Mouse (Mus musculus) thymus, postnatal 36 days (tissue): ENCODE data around the gene Midn.

Experiments
- DNase-seq, 2 experiments: peaks; one replicate each; pipeline ENCODE4 v3.0.0; 2022; ENCODE audit warnings: mixed read lengths in 2 of 2

Gene Midn

DNA sequence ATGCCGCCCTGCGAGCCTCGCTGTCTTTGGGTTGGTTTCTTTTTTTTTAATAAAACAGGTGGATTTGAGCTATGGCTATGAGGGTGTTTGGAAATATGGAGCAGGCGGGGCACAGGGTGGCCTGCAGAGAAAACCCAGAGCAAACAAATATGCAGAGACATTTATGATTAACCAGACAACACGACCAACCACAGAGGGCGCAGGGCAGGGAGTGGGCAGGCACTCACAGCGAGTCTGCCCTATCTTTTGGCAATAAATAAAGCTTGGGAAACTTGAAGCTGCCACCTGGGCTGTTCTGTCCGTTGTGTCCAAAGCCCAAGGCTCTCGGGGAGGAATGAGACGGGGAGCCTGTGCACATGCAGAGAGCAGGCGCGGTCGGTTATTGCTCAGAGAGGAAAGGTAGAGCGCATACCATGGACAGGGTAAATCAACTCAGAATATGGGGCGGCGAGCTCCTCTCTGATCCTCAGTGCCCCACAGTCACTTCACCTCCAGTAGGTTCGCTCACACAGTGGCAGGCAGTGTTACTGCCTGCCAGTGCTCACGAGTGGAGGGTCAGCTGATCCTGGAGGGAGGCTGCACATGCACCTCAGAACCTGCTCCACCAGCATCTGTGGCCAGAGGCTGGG lies 17.6 kb upstream of the Midn start:
- no peak for DNase-seq

DNA sequence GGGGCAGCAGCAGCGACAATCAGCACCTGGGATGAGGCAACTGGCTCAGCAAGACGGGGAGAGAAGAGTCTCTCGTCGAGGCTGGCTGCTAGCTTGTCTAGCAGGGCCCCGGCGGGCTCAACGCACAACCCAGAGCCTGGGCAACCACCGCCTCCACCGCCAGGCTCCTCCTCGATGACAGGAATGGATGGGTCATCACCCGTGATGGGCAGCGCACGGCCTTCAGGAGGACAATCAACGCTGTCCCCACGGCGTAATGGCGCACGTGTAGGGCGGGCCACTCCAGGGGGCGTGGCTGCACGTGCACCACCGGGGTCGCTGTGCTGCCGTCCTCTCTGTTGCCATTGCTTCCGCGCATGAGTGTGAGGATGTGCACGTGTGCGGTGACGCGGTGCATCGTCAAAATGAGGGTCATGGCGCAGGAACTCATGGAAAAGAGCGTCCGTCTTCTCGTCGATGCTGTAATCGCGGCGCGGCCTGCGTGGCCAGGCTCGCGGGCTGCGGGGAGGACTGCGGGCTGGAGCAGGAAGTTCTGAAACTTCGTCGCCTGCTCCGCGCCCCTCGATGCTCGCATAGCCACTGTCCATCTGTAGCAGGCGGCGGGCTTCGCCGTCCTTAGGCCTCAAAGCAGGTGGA lies 16.6 kb upstream of the Midn start:
- DNase-seq = peak in 1 of 2 experiments; percentile 28

DNA sequence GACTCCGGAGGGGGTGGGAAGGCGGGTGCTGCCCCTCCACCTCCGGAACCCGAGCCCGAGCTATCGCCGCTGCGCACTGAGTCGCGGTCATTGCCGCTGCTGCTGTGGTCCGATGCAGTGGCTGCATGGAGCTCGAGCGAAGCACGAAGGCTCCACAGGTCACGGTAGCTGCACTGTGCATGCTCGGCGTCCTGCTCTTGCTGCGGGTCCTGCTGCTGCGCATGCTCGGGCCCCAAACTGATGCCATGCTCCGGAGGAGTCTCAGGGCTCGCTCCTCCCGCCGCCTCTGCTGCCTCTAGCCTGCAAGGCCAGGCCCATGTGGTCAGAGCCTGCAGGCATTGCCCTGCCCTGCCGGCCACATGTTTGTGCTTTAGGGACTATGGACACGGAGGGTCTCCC lies 16.1 kb upstream of the Midn start:
- no peak for DNase-seq

DNA sequence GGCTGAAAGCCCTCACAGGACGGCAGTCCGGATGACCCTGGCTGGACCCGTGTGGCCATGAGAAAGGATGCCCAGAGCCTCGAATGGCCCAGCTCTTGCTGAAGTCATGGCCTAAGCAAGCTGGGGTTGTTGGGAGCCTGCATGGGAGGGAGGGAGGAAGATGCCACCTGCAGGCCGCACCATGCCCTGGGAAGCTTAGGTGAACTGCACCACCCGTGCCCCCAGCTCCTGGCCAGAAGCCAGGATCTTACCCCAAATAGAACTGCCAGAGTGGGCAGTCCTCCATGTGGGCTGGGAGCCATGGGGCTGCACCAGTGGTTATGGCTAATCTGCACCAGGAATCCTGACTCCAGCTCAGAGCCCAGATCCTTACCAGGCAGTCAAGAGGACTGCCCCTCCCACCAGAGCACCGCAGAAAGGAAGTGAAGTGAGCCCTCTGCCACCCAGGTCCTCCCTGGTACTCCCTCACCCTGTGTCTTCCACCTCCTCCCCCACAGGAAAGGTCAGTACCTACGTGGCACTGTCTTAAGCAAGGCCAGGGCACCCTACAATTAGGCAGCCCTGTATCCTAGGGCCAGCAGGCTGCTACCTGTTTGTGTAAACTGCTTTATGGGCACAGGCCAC lies 14.7 kb upstream of the Midn start:
- DNase-seq = peak in 1 of 2 experiments; percentile 47

DNA sequence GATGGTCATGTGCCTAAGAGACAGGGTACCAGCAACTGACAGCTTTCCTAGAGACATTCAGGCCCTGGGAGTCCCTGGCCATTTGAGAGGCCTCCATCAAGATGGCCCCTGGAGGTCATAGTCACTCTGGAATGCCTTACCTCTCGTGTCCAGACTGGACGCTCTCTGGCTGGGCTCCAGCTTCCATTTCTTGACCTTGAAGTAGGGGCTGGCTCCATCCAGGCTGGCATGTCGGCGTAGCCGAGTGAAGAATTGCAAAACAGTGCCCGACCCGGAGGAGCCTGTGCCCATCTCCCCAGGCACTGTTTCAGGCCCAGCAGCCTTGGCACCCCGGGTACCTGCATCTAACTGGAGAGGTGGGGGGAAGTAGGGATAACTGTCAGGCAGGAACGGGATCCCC lies 13.7 kb upstream of the Midn start:
- DNase-seq = no peak

DNA sequence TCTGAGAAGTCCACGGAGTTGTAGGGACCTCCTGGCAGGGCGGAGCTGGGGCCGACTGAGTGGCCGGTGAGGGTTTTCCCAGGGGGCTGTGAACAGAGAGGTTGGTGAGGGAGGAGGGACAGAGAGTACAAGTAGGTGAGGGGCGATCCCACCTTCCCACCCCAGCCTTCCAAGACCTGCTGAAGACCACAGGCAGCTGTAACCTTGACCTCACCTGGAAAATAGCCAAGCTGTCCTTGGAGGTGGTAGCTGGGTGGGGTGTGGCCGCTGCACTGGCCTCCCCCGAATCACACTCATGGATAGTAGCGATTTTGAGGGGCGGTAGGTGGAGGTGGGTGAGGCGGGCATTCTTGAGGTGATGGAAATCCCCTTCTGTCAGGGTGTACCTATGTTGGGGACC lies 12.9 kb upstream of the Midn start:
- no peak for DNase-seq

DNA sequence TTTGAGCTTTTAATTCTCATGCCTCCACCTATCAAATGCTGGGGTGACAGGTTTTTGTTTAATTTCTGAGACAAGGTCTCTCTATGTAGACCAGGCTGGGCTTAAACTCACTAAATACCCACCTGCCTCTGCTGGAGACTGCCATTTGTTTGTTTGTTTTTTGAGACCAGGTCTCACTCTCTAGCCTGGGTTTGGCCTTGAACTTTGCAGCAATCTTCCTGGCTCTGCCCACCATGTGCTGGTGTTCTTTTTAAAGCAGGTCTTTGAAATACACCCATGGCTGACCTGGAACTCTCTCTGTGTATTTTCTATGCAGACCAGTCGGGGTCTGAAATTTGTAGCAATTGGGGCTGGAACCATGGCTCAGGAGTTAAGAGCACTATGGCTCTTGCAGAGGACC lies 12.4 kb upstream of the Midn start:
- no peak for DNase-seq

DNA sequence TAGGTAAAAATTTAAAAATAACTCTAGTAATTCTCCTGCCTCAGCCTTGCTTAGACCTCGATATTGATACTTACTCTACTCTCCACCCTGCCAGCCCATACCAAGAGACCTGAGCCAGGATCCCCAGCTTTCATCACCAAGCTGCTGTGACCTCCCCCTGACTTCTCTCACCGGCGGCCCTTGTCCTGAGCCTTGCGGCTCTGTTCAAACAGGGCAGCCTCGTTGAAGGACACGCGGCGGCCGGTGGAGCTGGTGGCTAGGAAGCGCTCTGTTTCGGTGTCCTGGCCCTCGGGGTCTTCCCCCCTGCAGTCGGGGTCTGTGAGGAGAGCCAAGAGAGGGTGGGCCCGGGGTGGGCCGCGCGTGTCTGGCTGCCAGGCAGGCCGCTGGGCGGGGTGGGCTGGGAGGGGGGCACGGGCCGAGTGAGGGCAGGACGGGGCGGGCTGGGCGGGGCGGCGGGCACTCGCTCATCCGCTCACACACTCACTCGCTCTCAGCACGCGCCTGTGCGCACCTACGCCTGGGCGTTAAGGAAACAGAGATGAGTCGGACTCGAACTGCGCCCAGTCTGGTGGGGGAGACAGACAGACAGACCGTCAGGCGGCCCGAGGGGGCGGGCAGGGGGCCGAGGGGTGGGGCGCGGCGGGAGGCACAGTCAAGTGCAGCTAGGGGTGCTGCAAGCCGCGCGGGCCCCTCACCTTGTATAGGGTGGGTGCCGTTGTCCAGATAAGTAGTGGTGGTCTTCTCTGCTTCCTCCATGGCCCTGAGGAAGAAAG lies 11.7 kb upstream of the Midn start:
- peak in 1 of 2 experiments; percentile 26 for DNase-seq

DNA sequence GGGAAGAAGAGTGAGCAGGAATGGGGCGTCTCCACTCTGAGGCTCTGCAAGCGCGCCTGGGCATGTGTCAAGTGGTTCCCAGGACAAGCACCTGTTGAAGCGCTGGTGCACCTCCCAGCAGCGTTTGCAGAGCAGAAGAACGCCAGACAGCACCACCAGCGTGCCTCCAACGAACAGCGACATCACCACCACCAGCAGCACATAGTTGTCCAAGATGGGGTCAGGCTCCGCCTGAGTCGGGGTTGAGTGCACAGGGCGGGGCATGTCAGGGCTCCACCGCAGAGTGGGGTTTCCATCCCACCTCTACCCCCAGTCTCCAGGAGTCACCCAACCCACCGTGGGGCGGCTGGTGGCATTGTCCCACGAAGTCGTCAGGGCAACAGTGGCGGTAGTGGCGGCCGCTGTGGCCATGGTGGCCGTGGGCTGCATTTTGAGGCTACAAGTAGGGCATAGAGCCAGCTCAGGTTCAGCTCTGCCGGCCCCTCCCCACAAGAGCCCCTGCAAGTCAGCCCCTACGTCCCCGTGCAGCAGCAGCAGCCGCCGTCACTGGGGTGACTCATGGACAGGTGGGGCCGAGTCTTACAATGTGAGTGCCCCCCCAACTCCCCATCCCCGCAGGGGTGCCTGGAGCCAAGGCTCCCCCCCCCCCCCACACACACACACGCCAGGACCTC lies 11.0 kb upstream of the Midn start:
- peak in 1 of 2 experiments; percentile 52 for DNase-seq

DNA sequence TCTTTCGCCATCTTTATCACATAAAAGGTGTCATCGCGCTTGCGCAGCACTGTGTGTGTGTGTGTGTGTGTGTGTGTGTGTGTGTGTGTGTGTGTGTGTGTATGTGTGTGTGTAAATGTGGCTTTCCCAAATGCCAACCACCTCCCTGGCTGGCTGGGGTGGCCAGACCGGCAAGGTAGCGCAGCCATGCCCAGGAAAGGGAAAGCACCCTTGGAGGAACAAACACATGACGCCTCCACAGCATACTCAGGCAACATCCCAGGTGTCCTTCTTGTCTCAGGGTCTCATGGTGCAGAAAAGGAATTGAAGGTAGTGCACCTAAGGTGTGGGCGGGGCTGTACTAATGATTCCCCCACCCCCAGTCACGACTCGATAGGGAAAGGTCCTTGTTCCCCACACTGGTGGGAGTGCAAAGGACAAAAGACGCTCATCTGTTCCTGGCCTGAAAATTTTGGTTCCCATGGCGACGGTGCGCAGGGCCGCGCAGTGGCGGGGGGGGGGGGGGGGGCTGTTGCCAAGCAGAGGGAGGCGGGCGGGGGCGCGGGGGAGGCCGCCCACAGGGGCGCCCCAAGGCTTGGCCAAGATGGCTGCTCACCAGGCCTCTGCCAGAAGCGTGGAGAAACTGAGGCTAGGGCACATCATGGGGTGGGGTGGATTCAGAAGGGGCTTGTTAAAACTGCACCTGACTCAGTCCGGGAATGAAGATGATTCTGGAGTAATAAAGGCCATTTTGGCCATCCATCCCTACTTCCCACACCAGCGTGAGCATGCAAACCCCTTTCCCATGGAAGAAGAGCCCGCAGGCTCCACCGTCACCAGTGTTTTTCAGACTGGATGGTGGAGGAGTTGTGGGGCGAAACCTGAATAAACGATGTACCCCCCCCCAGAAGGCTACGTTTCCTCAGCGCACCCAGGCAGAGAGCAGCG lies 10.2 kb upstream of the Midn start:
- peak in 1 of 2 experiments; percentile 32 for DNase-seq

DNA sequence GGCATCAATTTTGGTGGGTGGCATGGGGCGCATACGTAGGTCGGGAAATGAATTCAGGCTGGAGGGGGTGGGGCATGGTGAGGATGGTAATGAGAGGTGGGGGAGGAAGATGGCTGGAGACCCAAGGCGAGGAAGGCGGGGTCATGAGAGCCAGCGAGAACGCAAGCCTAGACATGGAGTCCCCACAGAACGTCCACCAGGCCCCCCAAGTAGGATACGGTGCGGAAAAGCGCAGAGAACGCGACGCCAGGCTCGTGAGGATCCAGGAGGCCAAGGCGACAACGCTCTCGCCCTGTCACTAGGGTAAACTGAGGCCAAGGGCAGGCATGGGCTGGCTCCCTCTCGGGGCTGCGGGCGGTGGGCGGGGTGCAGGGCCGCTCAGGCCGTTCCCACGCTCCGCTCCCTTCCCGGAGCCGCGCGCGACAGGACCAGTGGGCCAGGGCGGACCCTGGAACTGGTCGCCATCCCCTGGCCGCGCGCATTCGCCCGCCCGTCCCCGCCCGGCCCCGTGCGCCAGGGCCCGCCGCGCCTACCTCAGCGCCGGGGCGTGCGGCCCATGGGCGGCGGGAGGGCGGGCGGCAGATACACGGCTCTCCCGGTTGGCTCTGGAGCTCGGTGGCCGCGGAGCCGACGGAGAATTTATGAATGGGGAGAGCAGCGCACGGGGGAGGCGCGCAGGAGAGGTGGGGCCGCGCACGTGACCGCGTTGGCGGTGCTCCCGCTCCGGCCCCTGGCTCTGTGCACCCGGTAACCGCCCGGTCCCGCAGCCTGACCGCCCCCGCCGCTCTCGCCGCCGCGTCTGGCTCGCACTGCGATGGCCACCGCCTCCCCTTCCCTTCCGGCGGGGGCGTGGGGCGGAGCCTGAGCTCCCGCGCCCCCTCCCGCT lies 9.3 kb upstream of the Midn start, which contains the start of gene Atp5d:
Atp5d (plus strand) TSS at position 80 of the 886 bp plus-strand sequence.
- peak; percentile 65 to 73 for DNase-seq

DNA sequence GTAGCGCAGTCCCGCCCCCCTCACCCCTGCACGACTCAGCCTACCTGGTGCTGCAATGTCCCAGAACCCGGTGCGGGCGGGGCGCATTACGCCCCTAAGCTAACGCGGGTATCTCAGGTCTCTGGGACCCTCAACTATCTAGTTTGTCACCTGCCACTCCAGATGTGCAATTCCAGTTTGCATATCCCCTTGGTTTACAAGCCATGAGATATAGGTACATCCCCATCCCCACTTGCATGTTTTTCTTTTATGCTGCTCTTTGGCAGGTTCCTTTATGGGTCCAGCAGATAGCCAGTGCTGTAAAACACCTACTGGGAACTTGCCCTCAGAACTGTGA lies 8.7 kb upstream of the Midn start:
- no peak for DNase-seq

DNA sequence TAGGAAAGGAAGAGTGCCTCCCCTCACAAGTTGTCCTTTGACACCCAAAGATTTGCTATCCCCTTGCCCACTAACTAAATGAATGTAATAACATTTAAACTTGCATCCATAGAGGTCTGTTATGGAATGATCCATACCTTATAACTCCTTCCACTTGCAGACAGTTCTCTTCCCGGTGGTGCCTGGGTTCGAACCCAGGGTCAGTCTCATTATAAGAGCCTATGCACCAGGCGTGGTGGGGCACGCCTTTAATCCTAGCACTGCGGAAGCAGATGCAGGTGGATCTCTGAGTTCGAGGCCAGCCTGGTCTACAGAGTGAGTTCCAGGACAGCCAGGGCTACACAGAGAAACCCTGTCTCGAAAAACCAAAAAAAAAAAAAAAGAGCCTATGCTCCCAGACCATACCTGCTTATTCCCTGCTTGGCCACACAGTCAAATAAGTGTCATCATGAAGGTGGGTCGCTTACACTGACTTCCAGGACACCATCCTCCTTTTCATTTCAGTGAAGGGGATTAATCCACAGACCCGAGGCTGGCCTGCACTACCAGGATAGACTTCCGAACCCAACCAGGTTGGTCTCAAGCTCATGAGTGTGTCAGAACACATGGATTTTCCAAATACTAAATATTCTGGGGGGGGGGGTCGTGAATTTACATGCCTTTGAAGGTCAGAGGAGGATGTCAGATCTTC lies 8.0 kb upstream of the Midn start:
- DNase-seq = no peak

DNA sequence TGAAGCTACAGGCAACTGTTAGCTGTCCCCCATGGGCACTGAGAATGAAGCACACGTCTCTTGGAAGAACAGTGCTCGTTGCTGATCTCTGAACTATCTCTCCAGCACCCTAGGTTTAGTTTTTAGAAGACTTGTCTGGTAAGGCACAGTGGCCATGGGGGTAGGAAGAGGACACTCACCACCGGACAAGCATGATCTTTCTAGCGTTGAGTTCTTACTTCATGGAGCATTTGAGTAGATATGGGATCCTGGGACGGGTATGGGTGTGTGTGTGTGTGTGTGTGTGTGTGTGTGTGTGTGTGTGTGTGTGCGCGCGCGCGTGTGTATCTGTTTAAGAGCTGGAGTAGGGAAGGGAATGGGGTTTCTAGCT lies 7.4 kb upstream of the Midn start, which contains the start of gene Cbarp:
Cbarp (minus strand) TSS at position 170 of the 370 bp plus-strand sequence.
- DNase-seq = no peak

DNA sequence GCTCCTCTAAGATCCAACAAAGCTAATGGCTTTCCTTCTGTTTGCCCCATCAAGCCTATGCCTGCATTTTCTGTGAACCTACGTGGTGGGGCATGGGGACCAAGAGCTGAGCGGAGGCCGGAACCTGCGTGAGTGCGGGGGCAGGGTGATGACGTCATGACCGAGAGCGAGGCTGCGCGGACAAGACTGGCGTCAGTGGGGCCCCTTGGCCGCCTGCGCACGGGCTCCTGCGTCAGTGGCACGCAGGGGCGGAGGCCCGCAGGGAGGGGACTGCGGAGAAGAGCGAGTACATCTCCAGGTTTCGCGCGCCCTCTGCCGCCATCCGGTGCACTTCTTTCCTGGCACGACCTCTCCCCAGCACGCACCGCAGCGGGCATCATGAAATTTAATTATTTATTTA lies 6.8 kb upstream of the Midn start:
- peak; percentile 94 to 98 for DNase-seq

DNA sequence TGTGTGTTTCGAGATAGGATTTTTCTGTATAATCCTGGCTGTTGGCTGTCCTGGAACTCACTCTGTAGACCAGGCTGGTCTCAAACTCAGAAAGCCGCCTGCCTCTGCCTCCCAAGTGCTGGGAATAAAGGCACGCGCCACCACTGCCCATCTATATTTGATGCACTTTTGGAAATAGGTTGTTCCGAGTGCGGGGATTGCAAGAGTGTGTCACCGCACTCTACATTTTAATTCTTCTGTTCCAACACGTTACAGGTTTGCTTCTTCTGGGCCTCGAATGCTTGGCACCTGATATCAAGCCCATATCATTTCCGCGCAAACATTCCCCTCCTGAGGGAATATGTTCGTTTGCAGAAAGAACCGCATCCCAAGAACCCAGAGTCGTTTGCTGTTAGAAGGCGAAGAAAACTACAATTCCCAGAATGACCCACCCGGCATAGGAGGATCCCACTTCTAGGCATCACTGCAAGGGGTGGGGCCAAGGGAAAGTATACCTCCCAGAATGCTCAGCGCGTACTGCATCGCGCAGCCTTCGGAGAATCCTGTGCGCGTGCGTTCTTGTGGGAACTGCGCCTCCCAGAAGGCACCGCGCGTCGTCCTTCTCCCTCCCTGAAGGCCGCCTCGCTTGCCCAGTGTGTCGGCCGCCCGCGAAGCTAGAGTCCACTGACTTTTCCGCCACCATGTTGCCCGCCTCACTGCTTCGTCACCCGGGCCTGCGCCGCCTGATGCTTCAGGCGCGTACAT lies 6.1 kb upstream of the Midn start:
- DNase-seq = peak; percentile 86 to 93

DNA sequence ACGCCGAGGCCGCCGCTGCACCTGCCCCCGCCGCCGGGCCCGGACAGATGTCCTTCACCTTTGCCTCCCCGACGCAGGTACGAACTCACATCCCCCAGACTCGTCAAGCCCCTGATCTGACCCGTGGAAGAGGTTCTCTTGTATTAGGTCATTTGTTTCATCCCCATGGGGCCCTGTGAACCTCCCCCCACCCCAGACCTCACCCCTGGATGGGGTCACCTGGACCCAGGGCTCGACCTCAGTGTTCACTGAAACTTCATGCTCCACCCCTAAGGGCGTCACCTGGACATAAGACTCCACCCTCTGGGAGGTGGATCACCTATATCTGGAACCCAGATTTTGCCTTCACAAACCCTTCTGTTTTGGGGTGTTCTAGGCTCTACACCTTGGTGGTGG lies 5.5 kb upstream of the Midn start:
- no peak for DNase-seq

DNA sequence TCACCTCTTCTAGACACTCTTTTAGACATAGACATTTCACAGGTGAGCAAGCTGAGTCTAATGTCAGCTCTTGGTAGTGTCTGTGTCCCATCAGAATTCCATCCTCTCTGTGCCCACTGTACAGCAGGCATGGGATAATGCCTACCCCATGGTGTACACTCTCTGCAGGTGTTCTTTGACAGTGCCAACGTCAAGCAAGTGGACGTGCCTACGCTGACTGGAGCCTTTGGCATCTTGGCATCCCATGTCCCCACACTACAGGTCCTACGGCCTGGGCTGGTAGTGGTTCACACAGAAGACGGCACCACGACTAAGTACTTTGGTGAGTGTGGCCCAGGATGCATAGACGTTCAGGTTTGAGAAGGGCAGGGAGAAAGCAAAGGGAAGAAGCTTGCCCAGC lies 4.4 kb upstream of the Midn start:
- no peak for DNase-seq

DNA sequence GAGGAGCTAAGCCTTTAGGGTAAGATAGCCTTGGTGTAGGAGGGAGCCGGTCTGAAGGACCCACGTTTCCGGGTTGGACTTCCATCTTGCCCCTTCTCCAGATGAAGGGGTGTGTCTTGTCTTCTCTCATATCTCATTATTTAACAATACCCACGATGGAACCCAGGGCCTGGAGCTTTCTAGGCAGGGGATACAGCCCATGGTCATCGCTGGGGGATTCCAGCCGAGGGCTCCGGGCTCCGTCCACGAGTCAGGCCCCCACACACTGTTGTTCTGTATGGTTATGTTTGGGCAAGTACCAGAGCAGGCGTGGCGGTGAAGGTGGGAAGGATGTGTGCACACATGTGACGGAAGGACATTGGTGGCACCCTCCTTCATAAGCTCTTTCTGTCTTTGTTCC lies 3.9 kb upstream of the Midn start:
- DNase-seq = peak in 1 of 2 experiments; percentile 32
